Mouse (Mus musculus): Measurements from ENCODE around the gene Mgat4c.
A peak's percentile ranks its signal among the peaks of the same experiment; 100 is the strongest.
"Not testable (repeated sequence)": the region's sequence is repeated elsewhere in the genome, so short reads cannot be mapped to it uniquely, and the experiment has no call there.

Mgat4c gene

DNA sequence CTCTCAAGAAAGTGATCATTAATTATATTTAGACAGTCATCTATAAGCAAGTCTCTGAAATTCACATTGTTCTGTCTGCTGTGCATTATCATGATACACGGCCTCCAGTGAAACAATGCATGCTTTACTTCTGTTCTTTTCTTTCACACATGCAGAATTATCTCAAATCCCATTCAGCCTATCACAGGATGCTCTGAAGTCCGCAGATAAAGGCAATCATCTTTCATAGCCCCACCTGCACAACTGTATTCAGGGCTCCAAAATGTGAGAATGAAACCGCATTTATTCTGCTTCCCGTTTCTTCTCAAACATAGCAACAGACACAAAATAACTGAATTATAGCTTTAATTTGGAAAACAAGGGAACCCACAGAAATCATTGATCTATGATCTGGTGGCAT lies 446.1 kb downstream of the Mgat4c start:
- DNase-seq (ENCODE audit: low spot score) = no peak

DNA sequence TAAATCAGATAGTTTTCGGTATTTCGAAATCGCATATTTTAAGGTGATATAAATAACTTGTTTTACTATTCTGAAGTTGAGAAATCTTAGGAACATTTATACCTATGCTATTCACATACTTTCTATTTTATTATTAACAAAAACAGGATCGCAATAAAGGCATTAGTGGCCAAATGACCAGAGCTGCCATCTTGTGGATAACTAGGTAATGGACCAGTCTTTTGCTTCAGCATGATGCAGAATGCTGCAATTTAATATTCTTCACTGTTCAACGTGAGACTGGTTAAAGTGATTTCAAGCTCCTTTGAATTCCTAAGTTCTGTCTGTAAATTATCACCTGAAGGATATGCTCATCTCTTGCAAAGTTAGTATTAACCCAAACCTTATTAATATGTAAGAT lies 473.6 kb downstream of the Mgat4c start:
- no peak for DNase-seq (ENCODE audit: low spot score)

DNA sequence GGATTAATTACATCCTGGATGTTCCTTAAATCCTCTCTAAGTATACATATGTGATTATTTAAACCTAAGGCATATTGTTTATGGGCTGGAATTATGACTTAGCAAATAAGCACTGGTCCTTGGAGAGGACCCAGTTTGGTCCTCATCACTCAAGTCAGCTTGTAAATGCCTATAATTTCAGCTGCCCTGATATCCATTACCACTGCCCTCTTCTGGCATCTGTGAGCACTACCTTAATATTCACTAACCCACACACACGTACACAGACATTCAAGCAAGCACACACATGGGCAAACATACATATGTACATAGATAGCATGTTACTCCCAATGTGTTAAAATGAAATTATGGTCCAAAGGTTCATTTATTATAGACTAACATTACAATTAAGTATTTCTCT lies 474.6 kb downstream of the Mgat4c start:
- DNase-seq (ENCODE audit: low spot score) = no peak

DNA sequence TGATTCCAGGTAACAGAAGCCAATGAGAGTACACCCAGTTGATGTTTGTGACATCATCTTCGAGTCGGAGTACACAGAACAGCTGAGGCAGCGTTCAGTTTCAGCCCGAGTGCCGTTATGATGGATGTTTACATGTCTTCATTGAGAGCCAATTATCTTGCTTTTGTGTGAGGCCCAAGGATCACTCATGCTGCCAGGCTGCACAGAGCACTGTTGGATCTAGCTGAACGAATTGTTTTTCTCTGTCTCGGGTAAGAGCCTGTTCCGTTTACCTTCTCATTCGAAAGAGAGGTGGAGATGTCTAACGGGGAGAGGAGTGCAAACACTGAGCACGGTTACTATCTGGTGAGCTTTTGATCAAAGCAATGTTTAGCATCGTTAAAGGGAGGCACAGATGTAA lies 477.5 kb downstream of the Mgat4c start:
- DNase-seq (ENCODE audit: low spot score) = no peak

DNA sequence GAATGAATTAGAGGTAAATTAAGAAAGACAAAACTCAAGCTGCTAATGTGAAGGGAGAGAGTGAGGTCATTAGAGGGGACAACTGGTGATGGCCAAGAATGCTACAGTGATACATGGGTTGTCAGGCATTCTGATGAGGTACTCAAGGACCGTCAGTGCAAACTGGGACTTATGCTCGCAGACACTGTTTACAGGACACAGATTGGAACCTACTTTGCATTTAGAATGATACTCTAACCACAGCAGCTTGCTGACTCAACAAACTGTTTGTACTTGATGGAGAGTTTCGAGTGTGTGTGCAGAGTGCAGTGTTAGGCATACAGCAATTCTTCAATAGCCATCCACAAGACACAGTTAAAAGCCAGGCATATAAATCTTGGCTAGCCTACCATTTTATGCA lies 503.4 kb downstream of the Mgat4c start:
- DNase-seq (ENCODE audit: low spot score) = no peak

DNA sequence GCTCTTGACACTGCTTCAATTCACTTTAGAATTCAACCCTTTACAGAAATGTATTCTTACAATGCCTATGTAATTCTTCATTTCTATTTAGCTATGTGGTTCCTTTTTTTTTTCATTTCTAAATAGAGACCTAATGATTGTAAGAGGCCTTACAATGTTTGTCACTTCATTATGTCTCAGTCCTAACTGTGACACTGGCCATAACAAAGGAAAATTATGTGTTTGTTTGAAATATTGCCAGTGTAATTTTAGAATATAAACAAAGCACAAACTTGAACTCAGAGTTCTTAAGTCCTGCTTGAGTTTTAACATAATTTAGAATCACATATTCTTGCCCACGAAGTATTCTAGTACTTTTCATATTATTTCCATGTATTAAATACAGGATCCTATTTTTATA lies 510.4 kb downstream of the Mgat4c start:
- no peak for DNase-seq (ENCODE audit: low spot score)

DNA sequence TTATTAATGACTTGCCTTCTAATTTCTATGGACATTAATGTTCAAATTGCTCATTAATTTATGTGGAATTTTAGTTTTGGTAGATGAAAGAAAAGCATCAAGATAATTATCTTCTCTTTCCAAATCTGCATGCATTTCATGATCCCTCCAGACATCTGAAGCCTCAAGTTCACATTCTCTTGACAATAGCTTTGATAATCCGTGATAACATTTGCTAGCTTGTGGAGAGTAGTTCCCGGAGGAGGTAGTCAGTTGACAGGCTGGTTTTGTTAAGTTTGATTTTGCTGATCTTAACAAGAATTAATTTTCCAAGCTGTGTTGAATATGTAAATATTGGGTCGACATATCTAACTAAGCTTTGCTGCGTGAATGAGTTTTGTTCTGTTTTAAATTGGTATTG lies 515.6 kb downstream of the Mgat4c start:
- no peak for DNase-seq (ENCODE audit: low spot score)

DNA sequence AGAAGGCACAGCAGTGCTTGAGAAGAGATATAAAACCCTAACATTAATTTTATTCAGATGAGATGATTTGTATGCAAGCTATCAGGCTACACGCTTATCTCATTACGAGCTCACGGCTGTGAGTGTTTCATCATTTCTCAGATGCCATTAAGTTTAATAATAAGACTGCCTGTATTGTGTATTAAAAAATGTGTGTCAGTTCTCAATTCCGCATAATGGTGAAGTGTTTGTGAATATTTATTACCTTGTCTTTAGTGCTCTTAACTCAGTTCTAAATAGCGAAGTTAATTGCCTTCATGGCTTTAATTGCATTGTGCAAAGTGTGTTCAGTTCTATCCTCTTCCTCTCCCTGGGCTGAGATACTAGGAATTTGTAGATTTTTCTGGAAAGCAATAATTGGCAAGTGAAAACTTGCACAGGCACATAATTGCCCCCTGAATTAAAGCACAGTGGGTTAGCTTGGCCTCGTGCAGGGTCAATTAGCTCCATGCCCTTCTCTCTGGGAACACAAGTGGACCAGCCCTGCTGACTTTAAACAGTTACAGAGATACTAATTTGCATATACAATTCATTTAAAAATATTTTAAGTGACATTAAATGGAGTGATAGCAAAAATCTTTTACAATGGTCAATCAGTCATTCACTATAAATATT lies 557.4 kb downstream of the Mgat4c start:
- DNase-seq (ENCODE audit: low spot score) = no peak

DNA sequence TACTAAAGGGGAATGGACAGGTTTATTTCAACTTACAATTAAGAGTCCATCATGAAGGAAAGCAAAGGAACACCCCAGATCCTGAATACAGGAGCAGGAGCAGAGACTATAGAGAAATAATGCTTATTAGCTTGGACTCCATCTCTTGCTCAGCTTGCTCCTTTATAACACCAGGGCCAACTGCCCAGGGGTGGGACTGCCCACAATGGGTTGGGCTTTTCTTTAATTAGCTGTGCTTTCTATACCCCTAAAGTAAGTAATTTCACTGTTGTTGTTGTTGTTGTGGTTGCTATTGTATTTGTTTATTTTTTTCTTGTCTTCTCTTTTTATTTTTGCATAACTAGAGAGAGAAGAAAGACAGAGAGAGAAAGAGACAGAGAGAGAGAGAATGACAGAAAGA lies 562.6 kb downstream of the Mgat4c start:
- no peak for DNase-seq (ENCODE audit: low spot score)

DNA sequence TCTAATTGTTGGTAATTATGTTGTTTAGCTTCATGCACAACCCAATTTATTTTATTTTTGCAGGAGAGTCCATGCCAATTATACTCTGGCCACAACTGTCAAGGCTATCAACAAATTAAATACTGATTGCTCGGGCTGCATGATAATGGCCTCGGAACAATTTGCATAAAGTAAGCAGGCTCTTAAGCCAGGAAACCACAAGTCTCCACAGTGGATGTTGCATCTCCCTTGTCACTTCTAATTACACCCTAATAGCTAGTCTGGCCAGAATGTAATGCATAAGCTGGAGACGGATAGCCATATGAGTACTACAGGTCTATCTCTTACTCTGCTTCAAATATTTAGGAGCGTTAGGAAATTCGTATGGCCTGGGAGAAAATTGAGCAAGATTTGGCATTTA lies 563.3 kb downstream of the Mgat4c start:
- no peak for DNase-seq (ENCODE audit: low spot score)

DNA sequence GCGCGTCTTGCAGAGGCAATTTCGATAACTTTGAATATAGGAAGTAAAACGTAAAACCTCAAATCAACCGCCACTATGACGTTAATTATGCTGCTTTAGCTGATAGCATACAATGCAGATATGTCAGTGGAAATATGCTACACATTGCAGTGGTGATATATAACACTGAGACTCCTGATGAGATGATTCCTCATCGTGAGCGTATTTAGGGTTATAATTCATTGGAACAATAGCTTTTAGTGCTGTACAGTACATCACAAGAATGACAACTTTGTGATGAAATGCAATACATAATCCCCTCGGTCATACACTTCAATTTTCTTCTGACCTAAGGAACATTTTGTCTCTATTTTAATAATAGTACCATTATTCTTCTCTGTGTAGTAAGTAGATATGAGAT lies 564.0 kb downstream of the Mgat4c start:
- DNase-seq (ENCODE audit: low spot score) = no peak

DNA sequence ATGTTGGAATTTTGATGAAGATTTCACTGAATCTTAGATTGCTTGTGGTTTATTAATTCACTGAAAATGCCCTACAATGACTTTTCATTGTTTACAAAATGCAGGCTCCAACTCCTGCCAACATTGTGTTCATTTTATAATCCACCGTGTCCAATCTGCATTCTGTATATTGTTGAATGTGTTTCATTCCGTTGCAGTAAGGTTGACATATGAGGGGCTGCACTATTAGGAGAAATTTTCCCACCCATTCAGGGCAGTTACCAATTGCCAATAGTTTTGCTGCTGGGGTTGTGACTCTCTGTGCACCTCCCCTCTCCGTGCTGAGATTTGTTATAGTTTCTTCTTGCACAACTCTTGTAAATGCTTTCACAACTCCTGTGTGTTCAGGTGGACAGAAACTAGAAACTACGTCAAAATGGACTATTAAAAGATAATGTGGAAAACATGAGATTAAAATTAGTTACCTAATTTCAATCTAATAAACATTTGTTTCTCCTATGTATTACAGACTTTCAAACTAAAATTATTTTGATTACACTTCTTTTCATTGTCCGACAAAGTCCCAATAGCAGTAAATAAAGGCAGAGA lies 627.7 kb downstream of the Mgat4c start:
- no peak for DNase-seq (ENCODE audit: low spot score)

DNA sequence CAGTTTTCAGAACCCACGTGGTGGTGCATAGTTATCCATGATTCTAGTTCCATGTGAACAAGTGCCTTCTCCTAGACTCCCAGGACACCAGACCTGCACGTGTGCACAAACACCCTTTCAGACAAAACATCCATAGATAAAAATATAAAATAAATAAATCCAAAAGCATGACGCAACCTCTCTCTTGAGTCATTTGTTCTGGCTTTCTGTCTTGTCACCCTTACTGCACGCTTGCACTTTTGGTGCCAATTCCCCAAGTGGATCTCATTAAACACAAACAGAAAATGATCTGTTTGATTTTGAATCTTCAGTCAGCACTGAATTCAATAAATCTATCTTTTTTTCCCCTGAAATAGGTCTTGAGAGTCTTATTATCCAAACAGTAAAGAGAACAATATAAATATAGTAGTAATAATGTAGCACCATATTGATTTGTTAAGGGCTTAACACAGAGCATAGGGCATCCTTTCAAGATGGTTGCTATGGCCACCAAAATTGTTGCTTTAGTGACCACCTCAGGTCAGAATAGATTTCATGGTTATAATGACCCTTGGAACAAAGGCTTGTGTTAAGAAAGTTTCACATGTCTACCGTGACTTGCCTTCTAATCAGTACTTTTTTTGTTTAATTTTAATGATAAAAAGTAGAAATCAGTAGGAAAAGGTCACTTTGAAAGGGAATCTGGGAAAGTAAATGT lies 684.5 kb downstream of the Mgat4c start:
- DNase-seq (ENCODE audit: low spot score) = no peak

DNA sequence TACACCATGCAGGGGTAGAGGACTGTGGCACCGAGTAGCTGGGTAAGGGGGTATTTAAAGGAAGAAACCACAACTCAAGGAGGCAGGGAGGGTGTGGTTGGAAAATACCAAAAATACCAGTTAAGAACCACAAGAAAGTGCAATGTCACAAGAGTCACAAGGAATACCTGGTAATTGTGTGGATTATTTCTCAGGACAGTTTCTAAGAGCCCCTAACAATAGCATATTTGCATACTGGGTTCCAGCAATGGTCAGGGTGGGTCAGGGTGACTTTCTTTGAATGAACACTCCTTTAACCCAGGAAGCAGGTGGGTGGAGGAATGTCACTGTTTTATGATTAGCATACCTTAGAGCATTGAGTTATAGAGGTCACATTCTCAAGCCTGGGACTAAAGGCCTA lies 689.3 kb downstream of the Mgat4c start:
- DNase-seq (ENCODE audit: low spot score) = no peak

DNA sequence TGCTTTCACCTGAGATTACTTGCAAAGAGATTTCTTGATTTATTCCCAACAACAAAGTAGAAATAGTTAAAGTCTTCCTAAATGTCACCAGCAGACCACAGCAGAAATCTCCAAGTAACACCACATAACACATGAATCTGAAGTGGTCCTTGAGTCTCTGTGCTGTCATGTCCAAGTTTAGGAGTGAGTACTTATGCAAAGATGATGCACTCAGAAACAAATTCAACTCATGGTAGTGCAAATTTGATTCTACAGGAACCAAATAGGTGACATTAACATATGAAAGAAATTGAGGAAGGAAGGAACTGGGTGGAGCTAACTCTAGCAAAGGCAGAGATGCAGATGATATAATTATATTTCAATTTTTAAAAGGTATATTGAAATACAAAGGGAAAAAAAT lies 690.8 kb downstream of the Mgat4c start:
- no peak for DNase-seq (ENCODE audit: low spot score)

DNA sequence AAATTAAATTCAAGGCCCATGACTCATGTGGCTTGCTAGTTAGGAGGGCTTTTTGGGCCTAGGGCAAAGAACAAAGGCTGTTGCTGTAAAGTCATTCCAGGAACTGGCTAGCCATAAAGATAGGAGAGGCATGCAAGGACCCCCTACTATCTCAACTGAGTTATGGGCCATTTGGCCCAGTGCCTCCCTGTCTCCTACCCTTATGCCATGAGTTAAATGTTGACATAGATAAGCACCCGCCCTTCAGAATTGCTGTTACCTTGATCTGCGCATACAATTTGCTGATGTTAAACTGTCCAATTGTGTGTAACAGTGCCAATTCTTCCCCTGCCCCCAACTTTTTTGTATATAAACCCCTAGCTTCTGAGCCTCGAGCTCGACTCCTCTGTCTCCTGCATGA lies 692.8 kb downstream of the Mgat4c start:
- peak; percentile 4 for DNase-seq (ENCODE audit: low spot score)

DNA sequence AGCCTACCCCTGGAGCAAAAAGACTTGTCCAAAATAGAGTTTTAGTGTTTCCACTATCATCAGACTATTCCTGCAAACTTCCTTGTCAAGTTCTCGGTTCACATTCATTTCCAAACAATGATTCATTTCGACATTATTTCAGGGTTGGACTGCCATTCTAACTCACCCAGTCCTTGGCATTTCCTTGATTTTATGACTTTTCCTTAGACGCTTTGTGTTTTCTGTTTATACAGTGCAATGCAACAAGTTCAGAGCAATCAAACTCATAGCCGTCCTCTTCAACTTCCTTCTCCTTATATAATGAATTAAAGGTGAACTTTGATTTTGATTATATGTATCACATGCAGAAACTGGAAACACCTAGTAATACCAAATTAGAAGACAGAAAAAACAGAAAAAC lies 696.1 kb downstream of the Mgat4c start:
- DNase-seq (ENCODE audit: low spot score) = no peak

DNA sequence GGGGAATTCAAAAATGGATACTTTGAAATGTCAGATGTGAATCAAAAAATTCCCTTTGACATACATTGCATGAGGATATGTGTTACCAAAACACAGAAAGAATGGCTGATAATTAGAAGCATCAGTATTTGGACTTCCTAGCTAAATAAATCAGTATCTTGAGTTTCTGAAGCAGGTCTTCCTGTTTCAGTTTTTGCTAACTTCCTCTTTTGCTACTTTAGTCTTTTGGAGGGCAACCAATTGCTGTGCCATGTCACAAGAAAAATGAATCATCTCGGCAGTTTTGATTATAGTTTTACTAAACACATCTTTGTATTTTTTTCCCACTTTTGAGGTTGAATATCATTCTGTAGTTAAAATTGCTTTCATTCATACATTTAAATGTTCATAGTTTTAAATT lies 707.9 kb downstream of the Mgat4c start:
- DNase-seq (ENCODE audit: low spot score) = no peak

DNA sequence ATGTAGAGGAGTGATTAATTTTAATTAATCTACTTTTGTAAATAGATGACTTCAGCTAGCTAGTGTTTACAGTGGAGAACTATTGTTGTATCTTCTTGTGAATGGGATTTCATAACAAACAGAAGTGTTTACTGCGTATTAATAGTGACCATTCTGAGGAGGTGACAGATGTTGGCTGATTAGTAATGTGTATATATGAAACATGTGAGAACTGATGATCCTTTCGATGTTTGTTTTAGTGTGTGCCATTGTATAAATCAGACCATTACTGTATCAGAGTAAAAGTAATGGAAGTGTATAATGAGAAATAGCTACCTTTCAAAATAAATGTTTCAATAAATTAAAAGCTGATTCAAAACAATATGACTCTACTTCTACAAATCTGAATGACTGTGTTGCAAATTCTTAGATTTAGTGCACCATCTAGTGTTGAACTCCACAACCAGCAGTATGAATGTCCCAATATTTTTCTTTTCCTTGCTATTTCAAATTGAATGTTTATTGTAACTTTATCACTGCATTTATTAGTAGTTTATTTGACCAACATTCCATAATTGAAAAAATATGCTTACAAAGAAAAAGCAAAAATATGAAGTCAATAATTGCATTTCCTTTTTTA lies 736.5 kb downstream of the Mgat4c start:
- no peak for DNase-seq (ENCODE audit: low spot score)

DNA sequence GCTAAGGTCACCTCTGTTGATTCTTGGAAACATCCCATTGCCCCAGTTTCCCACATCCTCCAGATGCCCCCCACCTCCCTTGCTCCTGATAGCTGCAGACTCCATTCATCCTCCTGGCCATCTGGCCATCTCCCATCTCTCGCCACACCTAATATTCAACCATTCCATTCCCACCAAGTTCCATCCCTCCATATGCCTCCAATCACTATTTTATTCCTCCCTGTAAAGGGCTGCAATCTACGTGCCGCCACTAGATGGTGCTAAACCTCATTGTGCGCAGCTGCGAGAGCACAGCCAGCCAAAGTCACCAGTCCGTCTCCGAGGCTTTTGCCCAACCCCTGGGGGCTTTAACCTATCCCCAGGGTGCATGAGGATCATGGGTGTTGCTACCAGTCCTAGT lies 753.8 kb downstream of the Mgat4c start:
- DNase-seq (ENCODE audit: low spot score) = peak; percentile 19

DNA sequence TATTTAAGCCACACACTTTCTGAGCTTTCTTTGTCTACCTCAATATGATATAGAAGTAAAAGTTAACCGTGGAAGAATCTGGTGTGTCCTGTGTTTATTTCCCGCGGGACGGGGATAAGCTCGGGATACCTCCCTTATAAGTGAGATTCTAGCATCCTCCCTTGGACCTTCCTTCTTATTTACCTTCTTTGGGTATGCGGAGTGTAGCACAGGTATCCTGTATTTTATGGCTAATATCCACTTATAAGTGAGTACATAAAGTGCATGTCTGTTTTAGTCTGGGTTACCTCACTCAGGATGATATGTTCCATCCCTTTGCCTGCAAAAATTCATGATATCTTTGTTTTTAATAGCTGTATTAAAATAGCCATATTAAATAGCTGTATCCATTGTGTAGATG lies 754.2 kb downstream of the Mgat4c start:
- DNase-seq (ENCODE audit: low spot score) = not testable (repeated sequence)

Measured in ovary, postnatal 36 days (tissue).